22 mouse cellular contexts compared by ENCODE assay signal in the genomic region with DNA sequence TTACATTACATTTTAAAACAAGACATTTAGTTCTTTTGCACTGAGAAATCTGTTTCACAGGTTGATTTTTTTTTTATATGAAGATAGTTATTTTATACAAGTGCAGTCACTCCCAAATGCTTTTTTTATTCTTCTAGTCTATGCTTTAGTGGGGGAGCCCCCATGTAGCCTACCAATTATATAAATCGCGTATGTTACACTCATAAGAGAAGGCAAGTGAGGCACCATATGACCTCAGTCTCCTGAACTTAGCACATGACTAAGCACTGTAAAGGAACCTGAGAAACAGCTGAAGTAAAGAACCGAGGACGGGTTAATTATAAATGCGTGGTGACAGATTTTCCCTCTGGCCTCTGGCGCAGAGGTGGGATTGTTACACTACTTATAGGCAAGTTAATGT. TPM values are rescaled to one million over a fixed set of nuclear protein-coding genes. Genes with fewer than 3 reads are reported as not detected.
A peak's percentile ranks its signal among the peaks of the same experiment; 100 is the strongest.
DNase-seq lines count a peak whose midpoint lies in the region; ATAC-seq and TF ChIP-seq lines count a peak whose summit lies in the region.
"Had no signal": no experiment of that assay in that cellular context is flagged by ENCODE, and none has a peak within 500 bp of the region (broad histone marks: within the 10 kb centered on the region; RNA-seq: fewer than 3 reads in every experiment).

No protein-coding gene starts in this region.

- no peak for TF ChIP-seq POLR2A in CH12.LX (IDR thresholded peaks at IDR 0.05; ENCODE audit: low read depth, low read length)

- H3ac ChIP-seq in C2C12 (ENCODE audit: control insufficient read depth, insufficient read length, low read depth) = no peak overlapping the region

- TF ChIP-seq RAD21 in CH12.LX (IDR thresholded peaks at IDR 0.05; ENCODE audit: low read depth, low read length) = no peak

- TF ChIP-seq CTCF in C2C12 (IDR thresholded peaks at IDR 0.05; ENCODE audit: control insufficient read depth, insufficient read depth, insufficient read length) (no peak), CH12.LX (conservative IDR thresholded peaks at IDR 0.05 in 1 of 2, IDR thresholded peaks at IDR 0.05 in 1 of 2; ENCODE audit: low read depth in 2 of 2, low read length in 2 of 2) (no peak)
- TF ChIP-seq CTCF in intestine, postnatal 0 days (IDR thresholded peaks at IDR 0.05; ENCODE audit: low read depth) = no peak

- H3K79me2 ChIP-seq in C2C12 (ENCODE audit: control insufficient read depth, insufficient read depth) (no peaks in the 10 kb centered on the region), CH12.LX (replicated peaks; ENCODE audit: control insufficient read depth, extremely low read depth, insufficient read depth, poor library complexity, severe bottlenecking) (no peaks in the 10 kb centered on the region)

- peaks cover 21% of the 10 kb centered on the region for H3K4me1 ChIP-seq in kidney, embryonic 15.5 days
- peaks cover 6 to 48% of the 10 kb centered on the region in 2 experiments for H3K4me1 ChIP-seq in CH12.LX (ENCODE audit: control insufficient read depth in 1 of 2, insufficient read depth in 2 of 2)
- H3K4me1 ChIP-seq in intestine, postnatal 0 days (replicated peaks; ENCODE audit: control insufficient read depth, insufficient read depth, low read length) = 0 out of 2 replicates have a peak, but pooled peaks cover 7% of the 10 kb centered on the region
- H3K4me1 ChIP-seq: embryonic facial prominence, embryonic 12.5 days; hindbrain, embryonic 10.5 days; neural tube, embryonic 12.5 days had no signal

- DNase-seq in kidney, postnatal 14 days = no peak
- DNase-seq in CH12.LX (ENCODE audit: extremely low read depth) = peak; percentile 76
- no peak for DNase-seq in thymus, postnatal 36 days
- no peak for DNase-seq in testis, postnatal 10 days (ENCODE audit: low spot score)
- no peak for DNase-seq in spleen, postnatal 10 days (ENCODE audit: low spot score in 2 of 2)
- DNase-seq: cerebellum, adult 9-11 months; gastrocnemius, postnatal 10 days; heart, postnatal 10 days; lung, embryonic 14.5 days; midbrain, embryonic 14.5 days; retina, postnatal 1 day; right cerebral cortex, postnatal 4 days had no signal

- H3K27me3 ChIP-seq in kidney, embryonic 15.5 days = no peaks in the 10 kb centered on the region
- no peaks in the 10 kb centered on the region for H3K27me3 ChIP-seq in C2C12 (ENCODE audit: control insufficient read depth, insufficient read depth, insufficient read length)
- H3K27me3 ChIP-seq in CH12.LX (replicated peaks) = no peaks in the 10 kb centered on the region
- H3K27me3 ChIP-seq in intestine, postnatal 0 days (replicated peaks; ENCODE audit: control insufficient read depth, insufficient read depth, low read length) = no peaks in the 10 kb centered on the region
- H3K27me3 ChIP-seq: embryonic facial prominence, embryonic 12.5 days; limb, embryonic 15.5 days; megakaryocyte, embryonic 14.5 days; neural tube, embryonic 12.5 days had no signal

- no peak overlapping the region for H3K27ac ChIP-seq in kidney, embryonic 15.5 days
- no peak overlapping the region for H3K27ac ChIP-seq in CH12.LX (ENCODE audit: insufficient read depth, low read depth)
- no peak overlapping the region for H3K27ac ChIP-seq in intestine, postnatal 0 days (ENCODE audit: low read depth, low read length)
- H3K27ac ChIP-seq: embryonic facial prominence, embryonic 12.5 days; hindbrain, embryonic 10.5 days; limb, embryonic 15.5 days; liver, embryonic 14.5 days; neural tube, embryonic 12.5 days had no signal

- H3K9ac ChIP-seq in kidney, embryonic 15.5 days = no peak overlapping the region
- H3K9ac ChIP-seq in CH12.LX (ENCODE audit: insufficient read depth, low read depth) = no peak overlapping the region
- H3K9ac ChIP-seq in intestine, postnatal 0 days (ENCODE audit: low read depth, low read length) = no peak overlapping the region
- H3K9ac ChIP-seq: embryonic facial prominence, embryonic 12.5 days; limb, embryonic 15.5 days; liver, embryonic 14.5 days; lung, embryonic 14.5 days; neural tube, embryonic 12.5 days had no signal

- no peaks in the 10 kb centered on the region for H3K9me3 ChIP-seq in kidney, embryonic 15.5 days (replicated peaks)
- H3K9me3 ChIP-seq in CH12.LX (replicated peaks; ENCODE audit: low read length) = no peaks in the 10 kb centered on the region
- no peaks in the 10 kb centered on the region for H3K9me3 ChIP-seq in intestine, postnatal 0 days (ENCODE audit: control insufficient read depth)
- H3K9me3 ChIP-seq: embryonic facial prominence, embryonic 12.5 days; hindbrain, embryonic 10.5 days; limb, embryonic 15.5 days; megakaryocyte, embryonic 14.5 days; neural tube, embryonic 12.5 days had no signal

- no peak overlapping the region for H3K4me2 ChIP-seq in kidney, embryonic 15.5 days
- no peak overlapping the region for H3K4me2 ChIP-seq in CH12.LX (ENCODE audit: insufficient read depth, low read depth, poor library complexity, severe bottlenecking)
- peak overlapping the region; percentile 6; the same call in 1 of the 2 replicates for H3K4me2 ChIP-seq in intestine, postnatal 0 days (replicated peaks; ENCODE audit: low read depth)
- H3K4me2 ChIP-seq: embryonic facial prominence, embryonic 12.5 days; heart, embryonic 11.5 days; limb, embryonic 15.5 days; lung, embryonic 14.5 days; neural tube, embryonic 12.5 days had no signal

- dilution Hi-C loops in CH12.LX (cut with MboI; ENCODE audit: extremely low pct_ligation_motif_present, extremely low pct_unique_long_range_greater_than_20kb, low sequenced_read_pairs) = no loop called here

- peak; percentile 87 for TF ChIP-seq EP300 in CH12.LX (IDR thresholded peaks at IDR 0.05; ENCODE audit: low read length)

- 45% methylated on average over 6 of the region's 6 CpGs for WGBS in kidney, embryonic 15.5 days
- 49% methylated on average over 6 of the region's 6 CpGs for WGBS in intestine, postnatal 0 days

- ATAC-seq in kidney, embryonic 15.5 days (replicated peaks; ENCODE audit: low FRiP score) = peak; percentile 62
- ATAC-seq in intestine, postnatal 0 days = peak; percentile 50; the same call in 1 of the 2 replicates

- in situ Hi-C loops in CH12.LX (cut with MboI; ENCODE audit: low pct_ligation_motif_present, low pct_unique_long_range_greater_than_20kb, low sequenced_read_pairs) = loop anchor here (25.0 kb wide), 1 partner anchor 970 kb away; no protein-coding TSS in a partner anchor

- H3K79me3 ChIP-seq in C2C12 (ENCODE audit: low read depth) = no peaks in the 10 kb centered on the region

- no peaks in the 10 kb centered on the region for H3K36me3 ChIP-seq in kidney, embryonic 15.5 days
- no peaks in the 10 kb centered on the region for H3K36me3 ChIP-seq in C2C12 (ENCODE audit: control insufficient read depth, insufficient read depth)
- no peaks in the 10 kb centered on the region for H3K36me3 ChIP-seq in CH12.LX (replicated peaks in 1 of 2; ENCODE audit: control insufficient read depth in 1 of 2, insufficient read depth in 1 of 2, low read length in 1 of 2)
- H3K36me3 ChIP-seq in intestine, postnatal 0 days (ENCODE audit: control insufficient read depth, insufficient read depth) = peaks cover 4% of the 10 kb centered on the region; the same call in 1 of the 2 replicates
- H3K36me3 ChIP-seq: embryonic facial prominence, embryonic 12.5 days; limb, embryonic 15.5 days; neural tube, embryonic 12.5 days had no signal

- no peak overlapping the region for H3K4me3 ChIP-seq in kidney, embryonic 15.5 days (replicated peaks)
- no peak overlapping the region for H3K4me3 ChIP-seq in C2C12 (ENCODE audit: insufficient read depth, poor library complexity, severe bottlenecking)
- H3K4me3 ChIP-seq in CH12.LX (replicated peaks in 1 of 3; ENCODE audit: low read depth in 2 of 3, low read length in 2 of 3, poor library complexity in 1 of 3) = no peak overlapping the region
- no peak overlapping the region for H3K4me3 ChIP-seq in intestine, postnatal 0 days (ENCODE audit: low read depth, low read length)
- H3K4me3 ChIP-seq: embryonic facial prominence, embryonic 12.5 days; hindbrain, embryonic 10.5 days; limb, embryonic 15.5 days; neural tube, embryonic 12.5 days had no signal

TF ChIP-seq in C2C12, 6 proteins besides CTCF, POLR2A, EP300 and RAD21:
- TF ChIP-seq MYOD1 (IDR thresholded peaks at IDR 0.05; ENCODE audit: control insufficient read depth, insufficient read length, low read depth) = peak; percentile 42
- TF ChIP-seq CEBPB (IDR thresholded peaks at IDR 0.05; ENCODE audit: low read depth) = no peak
- no peak for TF ChIP-seq FOSL1 (IDR thresholded peaks at IDR 0.05; ENCODE audit: insufficient read depth, low read length, poor library complexity, severe bottlenecking)

TF ChIP-seq in CH12.LX, 34 proteins besides CTCF, POLR2A, EP300 and RAD21 (continues in another document):
- TF ChIP-seq ZNF384 (IDR thresholded peaks at IDR 0.05; ENCODE audit: low read depth, low read length) (peak; percentile 40; the same call in 1 of the 2 replicates), MYC (IDR thresholded peaks at IDR 0.05; ENCODE audit: low read depth, low read length) (no peak), MAX (IDR thresholded peaks at IDR 0.05; ENCODE audit: low read length) (no peak), ZC3H11A (IDR thresholded peaks at IDR 0.05; ENCODE audit: low read depth, low read length) (no peak), ZKSCAN1 (IDR thresholded peaks at IDR 0.05; ENCODE audit: borderline replicate concordance, low read depth, low read length) (no peak), ETS1 (conservative IDR thresholded peaks at IDR 0.05; ENCODE audit: low read depth, low read length) (peak; percentile 98), IRF4 (IDR thresholded peaks at IDR 0.05; ENCODE audit: low read depth, low read length) (peak; percentile 89), MAFK (IDR thresholded peaks at IDR 0.05; ENCODE audit: insufficient replicate concordance, low read length) (0 out of 2 replicates have a peak, but pooled peaks have one; percentile 32), TCF12 (IDR thresholded peaks at IDR 0.05; ENCODE audit: low read depth, low read length) (peak; percentile 59; the same call in 1 of the 2 replicates), GABPA (IDR thresholded peaks at IDR 0.05; ENCODE audit: insufficient replicate concordance, low read depth, low read length) (no peak), ELF1 (IDR thresholded peaks at IDR 0.05; ENCODE audit: low read depth, low read length) (no peak), SIN3A (IDR thresholded peaks at IDR 0.05; ENCODE audit: low read length) (no peak), MEF2A (IDR thresholded peaks at IDR 0.05; ENCODE audit: borderline replicate concordance, low read depth, low read length) (peak; percentile 99), E2F4 (IDR thresholded peaks at IDR 0.05; ENCODE audit: insufficient replicate concordance, low read depth, low read length) (no peak), HCFC1 (IDR thresholded peaks at IDR 0.05; ENCODE audit: low read depth, low read length) (no peak), JUND (conservative IDR thresholded peaks at IDR 0.05; ENCODE audit: low read depth, low read length) (peak; percentile 87)

RNA-seq across cellular contexts. Expression of a gene that starts 43.0 kb away (rescaled TPM):
- polyA plus RNA-seq in kidney, embryonic 15.5 days (2015; fragmentation: Nextera tagmentation; extraction: Ambion mirVana) = 48.4 and 50.1 TPM in 2 replicates
- polyA plus RNA-seq in C2C12 (2012; fragmentation: generic; extraction: Trizol) = 13.1 TPM
- total RNA-seq in CH12.LX (2012; rRNA removed) = 0.29 and 0.38 TPM in 2 replicates
- total RNA-seq in CH12.LX (2014; rRNA removed) = 0.12 TPM in 1 of 2 replicates, not detected in the other
- polyA plus RNA-seq in CH12.LX (2012; ENCODE audit: insufficient read length, low read depth) = 0.20 and 0.27 TPM in 2 replicates
- polyA plus RNA-seq in intestine, postnatal 0 days (2015; fragmentation: Nextera tagmentation; extraction: Ambion mirVana) = 17.9 and 18.0 TPM in 2 replicates

Comparison
In these comparisons a context has a peak if more than half of its experiments do, and no peak if none do; other contexts are left out.
1. RNA of a gene that starts 43.0 kb away (polyA plus RNA-seq): 48.4 to 50.1 TPM in kidney, embryonic 15.5 days, 17.9 to 18.0 TPM in intestine, postnatal 0 days and 13.1 TPM in C2C12 (single experiment); 0.20 to 0.27 TPM in CH12.LX; every median in the first group is over 10 times any median in the second.